Mouse (Mus musculus): ENCODE data around the gene Clrn1.

DNA sequence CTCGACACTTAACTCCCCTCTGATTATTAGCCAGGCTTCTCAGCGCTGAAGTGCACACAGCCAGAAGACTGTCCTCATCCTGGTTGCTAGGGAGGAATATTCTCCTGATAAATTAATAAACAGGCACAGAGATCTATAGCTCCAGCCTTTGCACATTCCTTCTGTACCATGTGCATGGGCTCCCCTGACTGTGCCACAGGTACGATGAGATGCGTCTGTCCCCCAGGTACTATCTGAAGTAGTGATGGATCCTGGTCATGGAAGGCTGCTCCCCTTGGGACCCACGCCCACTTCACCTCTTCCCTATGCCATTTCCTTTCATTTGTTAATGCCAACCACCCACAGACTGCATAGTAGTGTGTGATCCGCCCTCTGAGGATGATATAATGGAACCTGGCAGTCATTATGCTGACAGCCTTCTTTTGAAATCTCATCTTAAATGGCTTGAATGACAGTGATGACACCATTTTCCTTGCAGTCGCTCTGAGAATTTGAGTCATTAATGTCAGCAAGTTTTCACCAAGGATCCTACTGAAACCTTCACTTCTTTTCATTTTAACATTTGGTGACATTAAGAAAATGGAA is 3.1 kb upstream of the Clrn1 start:
- TF ChIP-seq CTCF (IDR thresholded peaks at IDR 0.05; ENCODE audit: low read depth, low read length): no peak
- TF ChIP-seq POLR2A (IDR thresholded peaks at IDR 0.05; ENCODE audit: extremely low read depth, insufficient read depth, low read length): no peak
